Mouse (Mus musculus): ENCODE data around the gene Dcp1a. TPM values are rescaled to one million over a fixed set of nuclear protein-coding genes. Genes with fewer than 3 reads are reported as not detected.
A peak's percentile ranks its signal among the peaks of the same experiment; 100 is the strongest.

The Dcp1a gene
- polyA plus RNA-seq, 1 experiment from 2014 or later: 31.8 TPM

DNA sequence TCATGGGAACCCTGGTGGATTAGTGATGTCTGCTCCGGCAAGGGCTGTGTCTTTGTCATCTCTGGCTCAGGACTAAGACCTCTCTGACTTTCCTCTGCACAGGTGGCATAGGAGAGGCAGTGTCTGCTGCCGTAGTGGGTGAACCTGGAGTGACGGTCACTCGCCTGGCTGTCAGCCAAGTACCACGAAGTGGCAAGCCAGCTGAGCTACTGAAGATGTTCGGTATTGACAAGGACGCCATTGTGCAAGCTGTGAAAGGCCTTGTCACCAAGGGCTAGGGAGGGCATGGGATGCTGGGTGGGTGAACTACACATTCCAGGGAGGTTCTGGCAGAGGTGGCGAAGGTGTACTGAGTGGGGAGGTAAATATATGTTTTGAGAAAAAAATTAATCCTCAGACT, 93.9 kb downstream of the Dcp1a start:
- peaks cover 84% of the 10 kb centered on the region for H3K36me3 ChIP-seq

DNA sequence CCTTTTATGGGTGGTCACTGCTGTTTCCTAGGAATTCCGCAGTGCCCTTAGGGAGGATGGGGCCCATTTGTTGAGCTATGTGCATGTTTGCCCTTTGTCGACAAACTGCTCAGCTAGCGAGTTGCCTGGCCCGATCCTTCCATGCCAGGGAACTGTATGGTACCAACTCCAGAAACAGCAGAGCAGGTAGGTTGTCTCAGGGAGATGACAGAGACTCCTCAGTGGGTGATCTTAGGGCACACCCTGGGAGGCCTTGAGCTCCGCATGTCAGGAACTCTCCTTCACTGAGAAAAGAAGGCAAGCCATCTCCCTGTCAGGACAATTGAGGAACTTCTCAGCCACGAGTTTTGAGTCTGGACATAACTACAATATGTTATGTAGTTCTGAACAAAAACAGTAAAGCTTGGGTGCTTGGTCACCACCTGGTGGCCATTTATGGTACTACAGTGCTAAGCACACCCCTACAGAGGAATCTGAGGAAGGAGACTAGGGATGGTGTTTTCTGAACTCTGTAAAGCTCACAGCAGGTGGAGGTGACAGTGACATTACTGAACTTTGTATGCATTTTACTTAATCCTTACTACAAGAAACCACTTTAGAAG, 94.7 kb downstream of the Dcp1a start:
- peak; percentile 62 for DNase-seq (ENCODE audit: low spot score)
- 67% methylated on average over 6 of the region's 6 CpGs for WGBS
- no peak overlapping the region for H3K27ac ChIP-seq (replicated peaks)
- no peaks in the 10 kb centered on the region for H3K9me3 ChIP-seq (replicated peaks)
- H3K4me3 ChIP-seq: no peak overlapping the region
- H3K36me3 ChIP-seq: peaks cover 75% of the 10 kb centered on the region
- no peaks in the 10 kb centered on the region for H3K27me3 ChIP-seq (ENCODE audit: low read depth, poor library complexity, severe bottlenecking)
- H3K4me1 ChIP-seq: peaks cover 13% of the 10 kb centered on the region

More for the DNA sequence above, 93.9 kb downstream of the Dcp1a start:
- DNase-seq (ENCODE audit: low spot score): no peak
- peaks cover 13% of the 10 kb centered on the region for H3K4me1 ChIP-seq
- no peak overlapping the region for H3K4me3 ChIP-seq
- no peak overlapping the region for H3K27ac ChIP-seq (replicated peaks)
- H3K27me3 ChIP-seq (ENCODE audit: low read depth, poor library complexity, severe bottlenecking): no peaks in the 10 kb centered on the region
- H3K9me3 ChIP-seq (replicated peaks): no peaks in the 10 kb centered on the region
- WGBS: 87% methylated on average over 8 of the region's 8 CpGs

- Histone ChIP-seq H3K27ac (replicated peaks) (no peak overlapping the region), H3K9me3 (replicated peaks) (no peaks in the 10 kb centered on the region), H3K4me1 (peaks cover 20% of the 10 kb centered on the region), H3K4me3 (no peak overlapping the region), H3K27me3 (ENCODE audit: low read depth, poor library complexity, severe bottlenecking) (no peaks in the 10 kb centered on the region), H3K36me3 (peaks cover 58% of the 10 kb centered on the region)
- WGBS: 79% methylated on average over 7 of the region's 7 CpGs
- DNase-seq (ENCODE audit: low spot score): no peak
These were observed 96.5 kb downstream of the Dcp1a start for GRCm38 (mm10) chr14:30575791-30576190.

- WGBS: 84% methylated on average over 5 of the region's 5 CpGs
- peaks cover 53% of the 10 kb centered on the region for H3K36me3 ChIP-seq
These were observed 96.9 kb downstream of the Dcp1a start for GRCm38 (mm10) chr14:30576260-30576659.

More at GRCm38 (mm10) chr14:30576260-30576659, 96.9 kb downstream of the Dcp1a start:
- H3K27me3 ChIP-seq (ENCODE audit: low read depth, poor library complexity, severe bottlenecking): no peaks in the 10 kb centered on the region
- no peak overlapping the region for H3K27ac ChIP-seq (replicated peaks)
- DNase-seq (ENCODE audit: low spot score): no peak
- H3K4me1 ChIP-seq: peaks cover 20% of the 10 kb centered on the region
- H3K9me3 ChIP-seq (replicated peaks): no peaks in the 10 kb centered on the region
- no peak overlapping the region for H3K4me3 ChIP-seq

Small RNA genes within 50 kb of the gene (microRNA-seq; reads per million reads assigned to microRNA genes)
- 7.5 reads per million, percentile 18 among the genes with 10 or more reads in this experiment for gene Mir3076

Other genes with a start within 250 kb of the Dcp1a start
- gene Cacna1d, start 11.9 kb downstream of the Dcp1a start, polyA plus RNA-seq (2016; fragmentation: Nextera tagmentation; extraction: Ambion mirVana): 0.90 and 1.3 TPM in 2 replicates
- 312 and 334 TPM in 2 replicates for gene Tkt, start 68.8 kb downstream of the Dcp1a start, polyA plus RNA-seq (2016; fragmentation: Nextera tagmentation; extraction: Ambion mirVana)
- gene Prkcd, start 146.7 kb downstream of the Dcp1a start, polyA plus RNA-seq (2016; fragmentation: Nextera tagmentation; extraction: Ambion mirVana): 20.8 and 23.2 TPM in 2 replicates
- gene Rft1, start 174.8 kb downstream of the Dcp1a start, polyA plus RNA-seq (2016; fragmentation: Nextera tagmentation; extraction: Ambion mirVana): 14.8 and 15.3 TPM in 2 replicates
- 22.4 and 22.6 TPM in 2 replicates for gene Sfmbt1, start 235.3 kb downstream of the Dcp1a start, polyA plus RNA-seq (2016; fragmentation: Nextera tagmentation; extraction: Ambion mirVana)